Mouse (Mus musculus): ENCODE data around the gene Slc5a4a. TPM values are rescaled to one million over a fixed set of nuclear protein-coding genes. Genes with fewer than 3 reads are reported as not detected.

Slc5a4a gene
- total and polyA plus RNA-seq, 3 experiments, result not detected

DNA sequence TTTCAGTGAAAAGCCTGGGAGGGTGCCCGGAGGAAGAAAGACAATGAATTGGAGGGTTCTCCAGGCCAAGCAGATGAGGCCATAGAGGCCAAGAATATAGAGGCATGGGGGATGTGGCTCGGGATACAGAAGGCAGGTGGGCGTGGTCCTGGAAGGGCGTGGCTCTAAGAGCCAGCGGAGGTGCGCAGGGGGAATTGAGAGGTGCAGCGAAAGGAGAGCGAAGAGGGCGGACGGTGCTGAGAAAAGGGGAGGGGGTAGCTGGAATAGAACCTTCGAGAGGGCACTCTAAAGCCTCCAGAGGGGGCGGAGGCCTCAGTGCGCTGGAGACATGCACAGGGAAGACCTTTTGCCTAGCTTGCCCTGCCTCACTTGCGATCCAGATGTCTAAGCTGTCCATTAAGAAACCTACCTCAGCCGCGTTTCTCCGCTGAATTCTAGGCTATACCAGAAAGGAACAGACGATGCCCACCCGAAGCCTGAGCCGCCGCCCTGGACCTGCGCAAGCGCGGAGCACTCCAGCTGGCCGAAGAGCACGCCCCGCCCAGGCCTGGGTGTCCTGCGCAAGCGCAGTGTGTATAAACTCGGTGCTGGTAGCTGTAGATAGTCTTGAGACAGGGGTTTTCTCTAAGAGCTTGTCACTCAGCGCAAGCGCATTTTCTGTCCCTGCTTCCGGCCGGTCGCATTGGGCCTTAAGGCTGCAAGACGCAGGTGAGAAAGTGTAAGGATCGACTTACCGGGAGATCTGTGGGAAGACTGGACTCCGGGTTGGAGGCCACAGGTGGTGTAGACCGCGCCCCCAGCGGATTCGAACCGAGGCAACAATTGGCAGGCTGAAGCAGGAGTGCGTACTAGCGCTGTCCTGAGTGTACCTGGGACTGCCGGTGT lies 90.3 kb downstream of the Slc5a4a start, which contains the start of gene Prmt2 (continued):
- peak; percentile 77; the same call in 1 of the 2 replicates for TF ChIP-seq SIN3A (IDR thresholded peaks at IDR 0.05; ENCODE audit: low read length)
- TF ChIP-seq NELFE (IDR thresholded peaks at IDR 0.05; ENCODE audit: low read depth, low read length), result peak; percentile 86
- no peak for TF ChIP-seq TAL1 (IDR thresholded peaks at IDR 0.05; ENCODE audit: low read length)
- TF ChIP-seq ZMIZ1 (IDR thresholded peaks at IDR 0.05; ENCODE audit: low read depth, low read length), result peak; percentile 54
- TF ChIP-seq RCOR1 (IDR thresholded peaks at IDR 0.05; ENCODE audit: low read depth, low read length), result no peak
- TF ChIP-seq MYC (IDR thresholded peaks at IDR 0.05; ENCODE audit: low read depth, low read length), result no peak
- TF ChIP-seq MAZ (IDR thresholded peaks at IDR 0.05; ENCODE audit: low read depth, low read length), result peak; percentile 43; the same call in 1 of the 2 replicates
- TF ChIP-seq ZKSCAN1 (IDR thresholded peaks at IDR 0.05; ENCODE audit: low read depth, low read length), result no peak
- no peak for TF ChIP-seq GABPA (IDR thresholded peaks at IDR 0.05; ENCODE audit: low read depth, low read length)
- TF ChIP-seq MEF2A (IDR thresholded peaks at IDR 0.05; ENCODE audit: extremely low read depth, insufficient replicate concordance, low read depth, low read length, poor library complexity, severe bottlenecking), result no peak
- TF ChIP-seq CHD1 (IDR thresholded peaks at IDR 0.05; ENCODE audit: low read depth, low read length), result no peak
- no peak for TF ChIP-seq UBTF (IDR thresholded peaks at IDR 0.05; ENCODE audit: borderline replicate concordance, insufficient read depth, low read depth, low read length)
- peak; percentile 40 to 90; a peak in 2 of 4 replicates for TF ChIP-seq POLR2A (IDR thresholded peaks at IDR 0.05; ENCODE audit: control insufficient read depth in 1 of 2, insufficient read depth in 1 of 2, low read depth in 1 of 2, low read length in 2 of 2, poor library complexity in 1 of 2)
- TF ChIP-seq JUND (IDR thresholded peaks at IDR 0.05; ENCODE audit: low read depth, low read length), result no peak

Other genes starting within 250 kb of the Slc5a4a start
- gene Smarcb1, start 225.8 kb upstream of the Slc5a4a start, total RNA-seq (2012; rRNA removed), result 91.6 and 91.8 TPM in 2 replicates
- 1,000 to 10,000 TPM in 1 of 2 experiments, 100 to 1,000 TPM in 1; 117 to 2,689 TPM for gene Smarcb1, start 225.8 kb upstream of the Slc5a4a start, polyA plus RNA-seq (2012; ENCODE audit: insufficient read depth in 1 of 2, insufficient read length in 2 of 2, low read depth in 1 of 2, low replicate concordance in 2 of 2, missing spikeins in 1 of 2)
- 143 and 158 TPM in 2 replicates for gene Chchd10, start 214.3 kb upstream of the Slc5a4a start, total RNA-seq (2012; rRNA removed)
- gene Chchd10, start 214.3 kb upstream of the Slc5a4a start, polyA plus RNA-seq (2012; ENCODE audit: insufficient read depth in 1 of 2, insufficient read length in 2 of 2, low read depth in 1 of 2, low replicate concordance in 2 of 2, missing spikeins in 1 of 2), result 100 to 1,000 TPM in 1 of 2 experiments, not detected in 1; 428 TPM
- gene Mmp11, start 211.0 kb upstream of the Slc5a4a start, total RNA-seq (2012; rRNA removed), result 1.3 and 1.5 TPM in 2 replicates
- 1 to 10 TPM in 1 of 2 experiments, not detected in 1; 5.9 TPM for gene Mmp11, start 211.0 kb upstream of the Slc5a4a start, polyA plus RNA-seq (2012; ENCODE audit: insufficient read depth in 1 of 2, insufficient read length in 2 of 2, low read depth in 1 of 2, low replicate concordance in 2 of 2, missing spikeins in 1 of 2)
- gene Gm867, start 206.8 kb upstream of the Slc5a4a start, total RNA-seq (2012; rRNA removed), result 0.08 and 0.26 TPM in 2 replicates
- 1 to 10 TPM in 1 of 2 experiments, not detected in 1; 1.6 TPM for gene Gm867, start 206.8 kb upstream of the Slc5a4a start, polyA plus RNA-seq (2012; ENCODE audit: insufficient read depth in 1 of 2, insufficient read length in 2 of 2, low read depth in 1 of 2, low replicate concordance in 2 of 2, missing spikeins in 1 of 2)
- gene Vpreb3, start 204.4 kb upstream of the Slc5a4a start, total RNA-seq (2012; rRNA removed), result 0.27 TPM in 1 of 2 replicates, not detected in the other
- gene Vpreb3, start 204.4 kb upstream of the Slc5a4a start, polyA plus RNA-seq (2012; ENCODE audit: insufficient read depth in 1 of 2, insufficient read length in 2 of 2, low read depth in 1 of 2, low replicate concordance in 2 of 2, missing spikeins in 1 of 2), result under 1 TPM in 1 of 2 experiments, not detected in 1; 0.88 TPM
- not detected in 2 replicates for gene Gm5134, start 192.9 kb upstream of the Slc5a4a start, total RNA-seq (2012; rRNA removed)
- gene Gm5134, start 192.9 kb upstream of the Slc5a4a start, polyA plus RNA-seq (2012; ENCODE audit: insufficient read depth in 1 of 2, insufficient read length in 2 of 2, low read depth in 1 of 2, low replicate concordance in 2 of 2, missing spikeins in 1 of 2), result not detected
- gene Zfp280b, start 114.8 kb upstream of the Slc5a4a start, total RNA-seq (2012; rRNA removed), result 7.9 and 9.0 TPM in 2 replicates
- 10 to 100 TPM in 1 of 2 experiments, not detected in 1; 18.6 TPM for gene Zfp280b, start 114.8 kb upstream of the Slc5a4a start, polyA plus RNA-seq (2012; ENCODE audit: insufficient read depth in 1 of 2, insufficient read length in 2 of 2, low read depth in 1 of 2, low replicate concordance in 2 of 2, missing spikeins in 1 of 2)
- gene Slc5a4b, start 36.5 kb upstream of the Slc5a4a start, total RNA-seq (2012; rRNA removed), result not detected in 2 replicates
- under 1 TPM in 1 of 2 experiments, not detected in 1; 0.03 TPM for gene Slc5a4b, start 36.5 kb upstream of the Slc5a4a start, polyA plus RNA-seq (2012; ENCODE audit: insufficient read depth in 1 of 2, insufficient read length in 2 of 2, low read depth in 1 of 2, low replicate concordance in 2 of 2, missing spikeins in 1 of 2)
- gene Prmt2, start 90.4 kb downstream of the Slc5a4a start, total RNA-seq (2012; rRNA removed), result 6.7 and 6.8 TPM in 2 replicates
- gene Prmt2, start 90.4 kb downstream of the Slc5a4a start, polyA plus RNA-seq (2012; ENCODE audit: insufficient read depth in 1 of 2, insufficient read length in 2 of 2, low read depth in 1 of 2, low replicate concordance in 2 of 2, missing spikeins in 1 of 2), result 10 to 100 TPM in 1 of 2 experiments, not detected in 1; 12.6 TPM
- gene S100b, start 106.4 kb downstream of the Slc5a4a start, total RNA-seq (2012; rRNA removed), result not detected in 2 replicates
- gene S100b, start 106.4 kb downstream of the Slc5a4a start, polyA plus RNA-seq (2012; ENCODE audit: insufficient read depth in 1 of 2, insufficient read length in 2 of 2, low read depth in 1 of 2, low replicate concordance in 2 of 2, missing spikeins in 1 of 2), result not detected
- gene Dip2a, start 197.8 kb downstream of the Slc5a4a start, total RNA-seq (2012; rRNA removed), result 2.6 and 2.8 TPM in 2 replicates
- gene Dip2a, start 197.8 kb downstream of the Slc5a4a start, polyA plus RNA-seq (2012; ENCODE audit: insufficient read depth in 1 of 2, insufficient read length in 2 of 2, low read depth in 1 of 2, low replicate concordance in 2 of 2, missing spikeins in 1 of 2), result 1 to 10 TPM in 1 of 2 experiments, not detected in 1; 5.7 TPM